Mouse (Mus musculus) CH12.LX (cell line): Measurements from ENCODE around the gene Arhgap45. TPM values are rescaled to one million over a fixed set of nuclear protein-coding genes. Genes with fewer than 3 reads are reported as not detected.
"Not testable (repeated sequence)": the region's sequence is repeated elsewhere in the genome, so short reads cannot be mapped to it uniquely, and the experiment has no call there.

Experiments used
- DNase-seq: peaks from one replicate; pipeline ENCODE4 v3.0.0-alpha.2; 2013; ENCODE audit errors: extremely low read depth
- H3K27ac ChIP-seq: 2 replicates; pipeline ENCODE4 v1.5.1; 2012; ENCODE audit warnings: low read depth, mild to moderate bottlenecking, control low read depth, moderate library complexity; ENCODE audit not compliant: insufficient read depth
- H3K27me3 ChIP-seq: replicated peaks from 2 replicates; pipeline ENCODE3; 2012; ENCODE audit warnings: inconsistent platforms
- H3K36me3 ChIP-seq, 2 experiments: replicated peaks in 1 of 2; 2 replicates each; pipeline versions ENCODE3 to v1.6.1; 2012; ENCODE audit warnings: inconsistent platforms in 1 of 2, low read length in 1 of 2, mild to moderate bottlenecking in 1 of 2, mixed read lengths in 1 of 2, moderate library complexity in 1 of 2; ENCODE audit not compliant: control insufficient read depth in 1 of 2, insufficient read depth in 1 of 2
- H3K4me1 ChIP-seq, 2 experiments: 2 replicates each; pipeline ENCODE4 v1.6.1; 2012; ENCODE audit warnings: inconsistent platforms in 1 of 2, moderate library complexity in 1 of 2; ENCODE audit not compliant: insufficient read depth in 2 of 2, control insufficient read depth in 1 of 2
- H3K4me2 ChIP-seq: 2 replicates; pipeline ENCODE4 v1.6.1; 2012; ENCODE audit warnings: low read depth, mild to moderate bottlenecking, control low read depth; ENCODE audit not compliant: poor library complexity, insufficient read depth, severe bottlenecking
- H3K4me3 ChIP-seq, 3 experiments: fragments of 150-350 bp in 1 of 3; sonication (generic) in 1 of 3; replicated peaks in 1 of 3; 2 replicates each; pipeline versions ENCODE3 to v1.5.1; 2011 to 2012; ENCODE audit warnings: low read depth in 2 of 3, low read length in 2 of 3, mild to moderate bottlenecking in 2 of 3, moderate library complexity in 2 of 3, control low read depth in 1 of 3, improper control_type of control experiment in 1 of 3, inconsistent platforms in 1 of 3, mixed read lengths in 1 of 3; ENCODE audit not compliant: poor library complexity in 1 of 3
- H3K79me2 ChIP-seq: replicated peaks from 2 replicates; pipeline ENCODE4 v1.6.1; 2012; ENCODE audit warnings: mild to moderate bottlenecking, moderate library complexity; ENCODE audit not compliant: control insufficient read depth, poor library complexity, insufficient read depth, severe bottlenecking; ENCODE audit errors: extremely low read depth
- H3K9ac ChIP-seq: 2 replicates; pipeline ENCODE4 v1.6.1; 2012; ENCODE audit warnings: low read depth, mild to moderate bottlenecking, control low read depth, moderate library complexity; ENCODE audit not compliant: insufficient read depth
- H3K9me3 ChIP-seq: replicated peaks from 2 replicates; pipeline ENCODE3; 2012; ENCODE audit warnings: low read length, inconsistent platforms, mixed read lengths
- BHLHE40 ChIP-seq: IDR thresholded peaks from 2 replicates; pipeline ENCODE4 v1.6.1; 2011; ENCODE audit warnings: mild to moderate bottlenecking, low read depth, low read length, improper control_type of control experiment
- CHD1 ChIP-seq: IDR thresholded peaks from 2 replicates; pipeline ENCODE4 v1.6.1; 2012; ENCODE audit warnings: low read depth, low read length, improper control_type of control experiment, inconsistent platforms
- CHD2 ChIP-seq: IDR thresholded peaks from 2 replicates; pipeline ENCODE4 v1.6.1; 2011; ENCODE audit warnings: low read length, improper control_type of control experiment
- CTCF ChIP-seq, 2 experiments: IDR thresholded peaks in 1 of 2; conservative IDR thresholded peaks in 1 of 2; 2 replicates each; pipeline ENCODE4 v1.5.1; 2011 to 2012; ENCODE audit warnings: low read depth in 2 of 2, low read length in 2 of 2, improper control_type of control experiment in 1 of 2, inconsistent platforms in 1 of 2, mild to moderate bottlenecking in 1 of 2, moderate library complexity in 1 of 2
- E2F4 ChIP-seq: IDR thresholded peaks from 2 replicates; pipeline ENCODE4 v1.6.1; 2011; ENCODE audit warnings: low read depth, low read length, improper control_type of control experiment; ENCODE audit not compliant: insufficient replicate concordance
- ELF1 ChIP-seq: IDR thresholded peaks from 2 replicates; pipeline ENCODE4 v1.6.1; 2014; ENCODE audit warnings: low read depth, mild to moderate bottlenecking, inconsistent platforms, low read length, improper control_type of control experiment
- EP300 ChIP-seq: IDR thresholded peaks from 2 replicates; pipeline ENCODE4 v1.6.1; 2011; ENCODE audit warnings: low read length, improper control_type of control experiment
- ETS1 ChIP-seq: conservative IDR thresholded peaks from 2 replicates; pipeline ENCODE4 v1.6.1; 2012; ENCODE audit warnings: low read depth, mild to moderate bottlenecking, inconsistent platforms, low read length, improper control_type of control experiment, moderate library complexity
- GABPA ChIP-seq: IDR thresholded peaks from 2 replicates; pipeline ENCODE4 v1.6.1; 2012; ENCODE audit warnings: low read depth, low read length, improper control_type of control experiment, inconsistent platforms; ENCODE audit not compliant: insufficient replicate concordance
- HCFC1 ChIP-seq: IDR thresholded peaks from 2 replicates; pipeline ENCODE4 v1.6.1; 2012; ENCODE audit warnings: low read depth, mild to moderate bottlenecking, inconsistent platforms, low read length, improper control_type of control experiment
- IRF4 ChIP-seq: IDR thresholded peaks from 2 replicates; pipeline ENCODE4 v1.6.1; 2014; ENCODE audit warnings: low read depth, mild to moderate bottlenecking, inconsistent platforms, low read length, improper control_type of control experiment
- JUN ChIP-seq: IDR thresholded peaks from 2 replicates; pipeline ENCODE4 v1.6.1; 2011; ENCODE audit warnings: low read depth, mild to moderate bottlenecking, low read length, improper control_type of control experiment, moderate library complexity; ENCODE audit not compliant: insufficient read depth
- JUND ChIP-seq: conservative IDR thresholded peaks from 2 replicates; pipeline ENCODE4 v1.6.1; 2011; ENCODE audit warnings: low read depth, low read length, improper control_type of control experiment
- KAT2A ChIP-seq: IDR thresholded peaks from 2 replicates; pipeline ENCODE4 v1.6.1; 2012; ENCODE audit warnings: low read length, improper control_type of control experiment, inconsistent platforms; ENCODE audit not compliant: insufficient replicate concordance
- MAFK ChIP-seq: IDR thresholded peaks from 2 replicates; pipeline ENCODE4 v1.6.1; 2011; ENCODE audit warnings: low read length, improper control_type of control experiment; ENCODE audit not compliant: insufficient replicate concordance
- MAX ChIP-seq: IDR thresholded peaks from 2 replicates; pipeline ENCODE4 v1.6.1; 2011; ENCODE audit warnings: low read length, improper control_type of control experiment
- MAZ ChIP-seq: IDR thresholded peaks from 2 replicates; pipeline ENCODE4 v1.6.1; 2012; ENCODE audit warnings: low read depth, mild to moderate bottlenecking, inconsistent platforms, low read length, improper control_type of control experiment, moderate library complexity
- MEF2A ChIP-seq: IDR thresholded peaks from 2 replicates; pipeline ENCODE4 v1.6.1; 2014; ENCODE audit warnings: low read depth, mild to moderate bottlenecking, inconsistent platforms, low read length, improper control_type of control experiment, borderline replicate concordance
- MXI1 ChIP-seq: IDR thresholded peaks from 2 replicates; pipeline ENCODE4 v1.6.1; 2011; ENCODE audit warnings: mild to moderate bottlenecking, low read depth, low read length, improper control_type of control experiment
- MYC ChIP-seq: IDR thresholded peaks from 2 replicates; pipeline ENCODE4 v1.6.1; 2011; ENCODE audit warnings: low read depth, mild to moderate bottlenecking, improper control_type of control experiment, low read length
- NELFE ChIP-seq: IDR thresholded peaks from 2 replicates; pipeline ENCODE4 v1.6.1; 2011; ENCODE audit warnings: low read depth, low read length, improper control_type of control experiment
- NRF1 ChIP-seq: IDR thresholded peaks from 2 replicates; pipeline ENCODE4 v1.6.1; 2014; ENCODE audit warnings: low read depth, mild to moderate bottlenecking, inconsistent platforms, low read length, improper control_type of control experiment, moderate library complexity
- PAX5 ChIP-seq: IDR thresholded peaks from 2 replicates; pipeline ENCODE4 v1.6.1; 2012; ENCODE audit warnings: low read length, inconsistent platforms, mixed read lengths
- POLR2A ChIP-seq: IDR thresholded peaks from 2 replicates; pipeline ENCODE4 v1.6.1; 2011; ENCODE audit warnings: low read depth, mild to moderate bottlenecking, improper control_type of control experiment, low read length
- POLR2AphosphoS2 ChIP-seq: IDR thresholded peaks from 2 replicates; pipeline ENCODE4 v1.6.1; 2011; ENCODE audit warnings: low read depth, low read length, improper control_type of control experiment
- RAD21 ChIP-seq: IDR thresholded peaks from 2 replicates; pipeline ENCODE4 v1.6.1; 2011; ENCODE audit warnings: low read depth, mild to moderate bottlenecking, low read length, improper control_type of control experiment, moderate library complexity
- RCOR1 ChIP-seq: conservative IDR thresholded peaks from 2 replicates; pipeline ENCODE4 v1.6.1; 2012; ENCODE audit warnings: low read depth, mild to moderate bottlenecking, inconsistent platforms, low read length, improper control_type of control experiment
- SIN3A ChIP-seq: IDR thresholded peaks from 2 replicates; pipeline ENCODE4 v1.6.1; 2012; ENCODE audit warnings: low read length, improper control_type of control experiment, inconsistent platforms
- SMC3 ChIP-seq: IDR thresholded peaks from 2 replicates; pipeline ENCODE4 v1.6.1; 2011; ENCODE audit warnings: low read depth, low read length, improper control_type of control experiment
- TBP ChIP-seq: conservative IDR thresholded peaks from 2 replicates; pipeline ENCODE4 v1.6.1; 2011; ENCODE audit warnings: low read depth, low read length, improper control_type of control experiment
- TCF12 ChIP-seq: IDR thresholded peaks from 2 replicates; pipeline ENCODE4 v1.6.1; 2014; ENCODE audit warnings: low read depth, mild to moderate bottlenecking, inconsistent platforms, low read length, improper control_type of control experiment
- UBTF ChIP-seq: IDR thresholded peaks from 2 replicates; pipeline ENCODE4 v1.6.1; 2012; ENCODE audit warnings: low read depth, mild to moderate bottlenecking, inconsistent platforms, low read length, improper control_type of control experiment, moderate library complexity
- USF1 ChIP-seq: IDR thresholded peaks from 2 replicates; pipeline ENCODE4 v1.6.1; 2014; ENCODE audit warnings: low read depth, mild to moderate bottlenecking, inconsistent platforms, low read length, improper control_type of control experiment
- USF2 ChIP-seq: conservative IDR thresholded peaks from 2 replicates; pipeline ENCODE4 v1.6.1; 2011; ENCODE audit warnings: low read depth, low read length, improper control_type of control experiment
- ZC3H11A ChIP-seq: IDR thresholded peaks from 2 replicates; pipeline ENCODE4 v1.6.1; 2012; ENCODE audit warnings: low read depth, mild to moderate bottlenecking, inconsistent platforms, low read length, improper control_type of control experiment
- ZKSCAN1 ChIP-seq: IDR thresholded peaks from 2 replicates; pipeline ENCODE4 v1.6.1; 2012; ENCODE audit warnings: low read depth, inconsistent platforms, low read length, improper control_type of control experiment, borderline replicate concordance
- ZMIZ1 ChIP-seq: IDR thresholded peaks from 2 replicates; pipeline ENCODE4 v1.6.1; 2012; ENCODE audit warnings: low read depth, mild to moderate bottlenecking, inconsistent platforms, low read length, improper control_type of control experiment
- ZNF384 ChIP-seq: IDR thresholded peaks from 2 replicates; pipeline ENCODE4 v1.6.1; 2012; ENCODE audit warnings: low read depth, low read length, improper control_type of control experiment, inconsistent platforms
- dilution Hi-C: fragments of 300-500 bp; cut with MboI; formaldehyde crosslinking; loops from 2 replicates; pipeline ENCODE4 v1.14.3; 2020; ENCODE audit warnings: low sequenced_read_pairs; ENCODE audit not compliant: extremely low pct_unique_long_range_greater_than_20kb, extremely low pct_ligation_motif_present
- in situ Hi-C: fragments of 300-500 bp; cut with MboI; formaldehyde crosslinking; loops from 3 replicates; pipeline ENCODE4 v1.14.3; 2019; ENCODE audit warnings: low sequenced_read_pairs, low pct_ligation_motif_present, low pct_unique_long_range_greater_than_20kb, mixed read lengths
- polyA plus RNA-seq: library from polyadenylated mRNA; unstranded; fragments of >175 nt; gene quantifications from 2 replicates; pipeline ENCODE4 v1.2.1, GENCODE M21; 2012; ENCODE audit warnings: low read depth; ENCODE audit not compliant: insufficient read length
- total RNA-seq, 2 experiments: library from RNA; depleted of rRNA; stranded (reverse); fragments of 300-350 nt in 1 of 2; fragments of >200 nt in 1 of 2; gene quantifications; 2 replicates each; pipeline ENCODE4 v1.2.3; 2012 to 2014

The Arhgap45 gene
- total and polyA plus RNA-seq, 3 experiments, result 10.3 to 25.9 (median 20.2) TPM

GRCm38 (mm10) chr10:80053831-80054815, 37.7 kb downstream of the Arhgap45 start:
- dilution Hi-C loops, result no loop called here

GRCm38 (mm10) chr10:80054911-80055310, 38.5 kb downstream of the Arhgap45 start:
- H3K27me3 ChIP-seq, dilution Hi-C loops, in situ Hi-C loops, H3K9me3 ChIP-seq, DNase-seq: not testable (repeated sequence)
- H3K9ac ChIP-seq, result peak overlapping the region; percentile 98
- peak overlapping the region; percentile 68 for H3K4me2 ChIP-seq
- H3K4me1 ChIP-seq, result peaks cover 12 to 46% of the 10 kb centered on the region in 2 experiments
- peaks cover 43 to 51% of the 10 kb centered on the region in 2 experiments for H3K36me3 ChIP-seq
- peaks cover 15% of the 10 kb centered on the region for H3K79me2 ChIP-seq
- H3K4me3 ChIP-seq, result peak overlapping the region; percentile 61 to 97 (median 95)
- H3K27ac ChIP-seq, result peak overlapping the region; percentile 82

More at GRCm38 (mm10) chr10:80053831-80054815, 37.7 kb downstream of the Arhgap45 start:
- peak; percentile 50 for DNase-seq
- peaks cover 12 to 54% of the 10 kb centered on the region in 2 experiments for H3K4me1 ChIP-seq
- H3K4me2 ChIP-seq, result peak overlapping the region; percentile 68
- H3K4me3 ChIP-seq, result peak overlapping the region; percentile 61 to 97 (median 95)
- H3K9me3 ChIP-seq, result no peaks in the 10 kb centered on the region
- in situ Hi-C loops, result no loop called here
- TF ChIP-seq BHLHE40 (no peak), USF1 (no peak), MAFK (no peak), JUN (no peak), E2F4 (no peak), POLR2AphosphoS2 (no peak), POLR2A (no peak), HCFC1 (no peak), EP300 (no peak), MAX (peak; percentile 43; the same call in 1 of the 2 replicates), MYC (peak; percentile 69), NELFE (no peak), UBTF (peak; percentile 89), USF2 (no peak), KAT2A (no peak), ZNF384 (no peak), MXI1 (peak; percentile 47), ZKSCAN1 (no peak), NRF1 (peak; percentile 55; the same call in 1 of the 2 replicates), CTCF (conservative IDR thresholded peaks at IDR 0.05 in 1 of 2, IDR thresholded peaks at IDR 0.05 in 1 of 2; ENCODE audit: low read depth in 2 of 2, low read length in 2 of 2) (peak in 1 of 2 experiments; percentile 59; a peak in 2 of 4 replicates), ZC3H11A (no peak), PAX5 (no peak), MEF2A (no peak), JUND (no peak), TBP (no peak), ZMIZ1 (no peak), SMC3 (peak; percentile 48), RCOR1 (no peak), ELF1 (no peak), CHD2 (no peak), SIN3A (peak; percentile 49; the same call in 1 of the 2 replicates), RAD21 (peak; percentile 23), ETS1 (0 out of 2 replicates have a peak, but pooled peaks have one; percentile 10), IRF4 (no peak; the same call in 1 of the 2 replicates), GABPA (no peak), TCF12 (no peak), CHD1 (no peak), MAZ (no peak)
- H3K27ac ChIP-seq, result peak overlapping the region; percentile 82
- H3K79me2 ChIP-seq, result peaks cover 15% of the 10 kb centered on the region
- H3K27me3 ChIP-seq, result no peaks in the 10 kb centered on the region
- peaks cover 35 to 44% of the 10 kb centered on the region in 2 experiments for H3K36me3 ChIP-seq
- H3K9ac ChIP-seq, result peak overlapping the region; percentile 98
